Mouse (Mus musculus) right cerebral cortex, postnatal 25 days (tissue): ENCODE results near the gene Ccdc17.

Experiments
- DNase-seq: peaks from one replicate; pipeline ENCODE4 v3.0.0; 2022

The Ccdc17 gene

GRCm38 (mm10) chr4:116596379-116596778, at the start of gene Ccdc17:
Ccdc17 (plus strand) TSS chr4:116596654.
- DNase-seq: no peak

DNA sequence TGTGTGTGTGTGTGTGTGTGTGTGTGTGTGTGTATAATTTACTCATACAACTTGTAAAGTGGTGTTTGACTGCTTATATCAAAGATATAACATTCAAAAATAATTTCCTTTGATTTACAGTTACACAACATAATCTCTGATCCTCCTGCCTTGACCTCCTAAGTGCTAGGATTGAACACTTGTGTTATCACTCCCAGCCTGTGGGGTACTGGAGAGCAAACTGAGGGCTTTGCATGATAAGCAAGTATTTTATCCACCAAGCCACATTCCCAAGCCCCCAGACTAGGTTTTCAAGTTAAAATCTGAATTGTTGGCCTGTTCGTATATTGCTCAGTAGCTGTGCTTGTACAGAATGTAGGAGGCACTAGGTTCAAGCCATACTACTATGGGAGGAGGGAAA, 46.0 kb upstream of the Ccdc17 start:
- DNase-seq: no peak

DNA sequence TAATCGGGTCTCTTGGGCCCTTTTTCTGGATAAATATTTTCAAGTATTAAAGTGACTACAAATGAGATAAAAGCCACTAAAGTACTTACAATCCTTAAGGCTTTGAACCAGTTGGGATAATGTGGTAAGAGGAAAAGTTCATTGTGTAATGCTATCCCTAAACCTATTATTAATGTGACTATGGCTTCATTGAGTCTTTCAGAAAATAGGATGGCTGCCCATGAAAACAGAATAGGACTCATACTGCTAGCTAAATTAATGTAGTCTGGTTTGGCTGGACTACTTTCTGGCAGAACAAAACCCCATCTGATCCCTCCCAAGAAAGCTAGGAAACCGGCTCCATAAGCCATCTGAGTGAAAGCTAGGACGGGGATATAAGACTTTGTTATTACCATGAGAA, 43.4 kb upstream of the Ccdc17 start:
- DNase-seq: no peak

- peak; percentile 76 for DNase-seq
These were observed 40.8 kb upstream of the Ccdc17 start, which contains the start of gene Tmem69 for GRCm38 (mm10) chr4:116555413-116556300. Tmem69 (minus strand) TSS chr4:116555936.

- DNase-seq: peak; percentile 95
These were observed 39.7 kb upstream of the Ccdc17 start for GRCm38 (mm10) chr4:116556561-116557305.

GRCm38 (mm10) chr4:116557306-116558121, 38.9 kb upstream of the Ccdc17 start, which contains the start of gene Gpbp1l1:
Gpbp1l1 (plus strand) TSS chr4:116557658.
- DNase-seq: peak; percentile 99

DNA sequence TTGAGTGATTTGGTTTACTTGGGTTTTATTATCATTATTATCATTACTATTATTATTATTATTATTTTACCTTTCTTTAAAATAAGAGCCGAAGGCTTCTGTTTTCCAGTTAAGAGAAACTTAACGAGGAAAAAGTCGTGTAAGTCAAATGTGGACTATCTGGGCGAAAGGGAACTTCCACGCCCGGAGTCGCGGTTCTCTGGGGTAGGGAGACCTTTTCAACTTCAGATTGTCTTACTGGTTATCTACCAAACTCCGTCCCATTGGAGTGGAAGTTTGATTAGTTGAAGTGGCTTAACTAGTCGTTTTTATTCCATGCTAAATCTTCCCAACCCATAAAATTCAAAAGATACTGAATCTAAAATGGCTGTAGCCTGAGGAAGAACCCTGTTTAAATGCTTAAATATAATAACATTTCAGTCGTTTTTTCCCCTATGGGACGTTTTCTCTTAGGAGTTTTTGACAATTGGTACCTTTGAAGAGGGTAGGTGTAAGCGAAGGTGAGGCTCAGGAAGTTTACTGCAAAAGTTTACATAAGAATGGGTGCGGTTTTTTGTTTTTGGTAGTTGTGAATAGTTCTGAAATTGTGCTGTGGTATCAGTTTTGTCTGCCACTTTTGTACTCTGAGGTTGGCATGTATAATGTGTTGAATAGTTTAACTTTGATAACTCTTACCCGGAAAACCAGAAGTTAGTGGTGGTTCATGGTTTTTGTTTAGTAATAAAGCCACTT, 38.1 kb upstream of the Ccdc17 start:
- no peak for DNase-seq

DNA sequence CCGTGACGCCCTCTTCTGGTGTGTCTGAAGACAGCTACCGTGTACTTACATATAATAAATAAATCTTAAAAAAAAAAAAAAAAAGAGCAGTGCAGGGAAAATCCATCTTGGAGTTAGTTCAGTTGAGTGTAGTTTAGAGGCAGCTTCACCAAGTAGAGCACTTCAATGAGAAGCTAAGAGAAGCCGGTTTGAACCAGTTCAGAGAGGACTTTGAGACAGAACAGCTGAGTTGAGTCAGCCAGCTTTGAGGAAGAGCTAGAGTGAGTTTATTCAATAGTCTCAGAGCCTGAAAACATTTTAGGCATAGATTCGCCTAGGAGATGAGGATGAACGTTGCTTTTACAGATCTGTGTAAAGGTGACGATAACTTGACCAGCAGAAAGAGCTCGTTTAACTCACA, 661 bp upstream of the Ccdc17 start:
- DNase-seq: no peak

GRCm38 (mm10) chr4:116596978-116597881, 776 bp downstream of the Ccdc17 start:
- peak; percentile 88 for DNase-seq

GRCm38 (mm10) chr4:116612621-116613020, 16.2 kb downstream of the Ccdc17 start:
- no peak for DNase-seq

DNA sequence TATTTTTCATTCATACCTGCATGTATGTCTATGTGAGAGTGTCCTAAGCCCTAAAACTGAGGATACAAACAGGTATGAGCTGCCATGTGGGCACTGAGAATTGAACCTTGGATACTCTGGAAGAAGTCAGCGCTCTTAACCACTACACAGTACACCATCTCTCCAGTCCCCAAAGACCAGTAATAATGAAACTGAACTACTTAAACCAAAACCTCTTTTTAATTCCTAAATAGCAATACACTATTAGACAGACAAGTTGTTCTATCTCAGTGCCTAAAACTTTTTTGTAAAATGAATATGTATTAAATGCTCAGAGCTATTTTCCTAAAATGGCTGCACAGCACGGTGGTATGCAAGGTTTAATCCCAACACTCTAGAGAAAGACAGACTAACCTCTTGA, 18.8 kb downstream of the Ccdc17 start:
- no peak for DNase-seq

GRCm38 (mm10) chr4:116624831-116625230, 28.4 kb downstream of the Ccdc17 start:
- no peak for DNase-seq

DNA sequence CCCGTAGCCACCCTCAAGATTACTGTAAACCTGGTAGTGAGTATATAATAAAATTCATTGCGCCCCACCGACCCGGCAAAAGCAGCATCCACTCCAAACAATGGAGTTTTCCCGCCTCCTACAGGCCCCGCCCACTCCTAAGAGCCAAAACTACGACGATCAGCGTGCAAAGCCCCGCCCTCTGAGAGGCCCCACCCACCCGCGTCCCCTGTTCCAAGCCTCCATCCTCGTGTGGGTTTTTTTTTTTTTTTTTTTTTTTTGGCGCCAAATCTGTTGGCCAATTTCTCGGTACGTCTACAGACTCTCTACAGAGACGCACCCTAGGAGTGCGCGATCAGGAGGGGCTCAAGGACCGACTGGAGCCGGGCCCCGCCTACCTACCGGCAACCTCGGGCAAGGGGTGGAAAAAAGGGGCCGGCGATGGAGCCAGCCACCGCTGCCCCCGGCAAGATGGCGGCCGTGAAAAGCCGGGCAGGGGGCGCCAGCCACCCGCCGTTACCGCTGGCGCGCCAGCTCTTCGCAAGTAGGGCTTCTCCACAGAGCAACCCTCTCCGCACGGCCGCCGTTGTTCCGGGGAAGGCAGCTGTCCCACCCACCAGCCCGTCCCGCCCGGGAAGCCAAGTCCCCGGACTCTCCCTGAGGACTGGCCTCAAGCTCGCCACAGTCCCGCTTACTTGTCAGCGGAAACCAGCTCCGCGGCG, 30.4 kb downstream of the Ccdc17 start:
- peak; percentile 57 for DNase-seq

GRCm38 (mm10) chr4:116627359-116627716, 30.9 kb downstream of the Ccdc17 start:
- peak; percentile 84 for DNase-seq

- DNase-seq: peak; percentile 84
These were observed 31.5 kb downstream of the Ccdc17 start, which contains the start of gene Nasp for GRCm38 (mm10) chr4:116627722-116628662. Nasp (minus strand) TSS chr4:116627941.

DNA sequence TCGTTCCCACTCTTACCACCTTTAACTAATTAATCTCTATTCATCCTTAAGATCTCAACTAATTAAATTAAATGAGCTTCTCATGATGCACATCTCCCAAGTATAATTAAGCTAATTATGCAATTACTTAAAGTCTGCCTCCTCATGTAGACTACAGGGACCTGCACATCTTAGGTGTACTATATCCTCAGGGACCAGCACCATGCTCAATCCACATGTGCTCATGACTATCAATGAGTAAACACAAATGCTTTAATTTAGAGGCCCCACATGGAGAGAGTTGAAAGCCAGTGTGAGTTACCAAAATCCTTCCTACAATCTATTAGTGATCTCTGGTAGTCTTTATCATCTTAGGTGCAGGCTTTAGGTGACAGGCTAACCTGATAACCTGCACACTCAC, 38.7 kb downstream of the Ccdc17 start:
- DNase-seq: no peak

GRCm38 (mm10) chr4:116638821-116639220, 42.4 kb downstream of the Ccdc17 start:
- DNase-seq: no peak

DNA sequence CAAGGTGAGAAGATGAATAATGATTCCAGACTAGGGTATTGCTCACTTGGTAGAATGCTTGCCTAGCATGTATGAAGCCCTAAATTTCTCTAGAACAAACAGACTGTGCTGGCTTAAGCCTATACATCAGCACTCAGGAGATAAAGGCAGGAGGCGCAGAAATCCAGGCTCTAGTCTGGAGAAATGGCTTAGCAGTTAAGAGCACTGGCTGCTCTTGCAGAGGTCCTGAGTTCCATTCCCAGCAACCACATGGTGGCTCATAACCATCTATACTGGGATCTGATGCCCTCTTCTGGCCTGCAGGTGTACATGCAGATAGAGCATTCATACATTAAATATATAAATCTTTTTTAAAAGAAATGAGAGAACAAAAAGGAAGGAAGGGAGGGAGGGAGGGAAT, 45.6 kb downstream of the Ccdc17 start:
- no peak for DNase-seq

DNA sequence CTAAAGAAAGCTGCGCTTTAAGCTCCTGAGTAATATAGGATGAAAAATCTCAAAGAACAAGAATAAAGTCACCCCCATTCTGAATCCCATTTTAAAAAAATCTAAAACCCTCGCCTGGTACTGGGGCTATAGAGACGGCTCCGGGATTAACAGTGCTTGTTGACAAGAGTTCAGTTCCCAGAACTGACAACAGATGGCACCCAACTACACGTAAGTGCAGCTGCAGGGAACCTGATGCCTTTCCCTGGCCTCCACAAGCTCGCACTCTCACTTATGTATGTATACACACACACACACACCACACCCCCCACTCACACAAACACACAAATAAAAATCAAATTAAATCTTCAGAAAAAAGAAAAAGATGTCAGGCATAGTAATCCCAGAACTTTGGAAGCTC, 47.9 kb downstream of the Ccdc17 start:
- DNase-seq: no peak
